Mouse (Mus musculus) hindbrain, embryonic 14.5 days (tissue): Measurements from ENCODE around the gene Plk5. TPM values are rescaled to one million over a fixed set of nuclear protein-coding genes. Genes with fewer than 3 reads are reported as not detected.

Experiments used
- ATAC-seq: fragments of 200-750 bp; cut with Nextera tagmentation; 2 replicates; pipeline ENCODE4 v1.8.0; 2017; ENCODE audit warnings: moderate number of reproducible peaks, mild to moderate bottlenecking, moderate TSS enrichment, moderate library complexity; ENCODE audit not compliant: low FRiP score
- DNase-seq: peaks from one replicate; pipeline ENCODE4 v3.0.0-alpha.2; 2015; ENCODE audit warnings: low spot score
- H3K27ac ChIP-seq: fragments of 300-500 bp; sonication (generic); 2 replicates; pipeline ENCODE4 v1.5.1; 2014; ENCODE audit warnings: mild to moderate bottlenecking, moderate library complexity
- H3K27me3 ChIP-seq: fragments of 300-500 bp; sonication (generic); 2 replicates; pipeline ENCODE4 v1.6.1; 2014; ENCODE audit warnings: mild to moderate bottlenecking, low read length, mixed read lengths; ENCODE audit not compliant: control insufficient read depth, insufficient read depth
- H3K36me3 ChIP-seq: fragments of 300-500 bp; sonication (generic); replicated peaks from 2 replicates; pipeline ENCODE4 v1.6.1; 2014; ENCODE audit not compliant: control insufficient read depth, insufficient read depth
- H3K4me1 ChIP-seq: fragments of 300-500 bp; sonication (generic); replicated peaks from 2 replicates; pipeline ENCODE4 v1.6.1; 2014; ENCODE audit warnings: antibody characterized with exemption, low read length, mixed read lengths; ENCODE audit not compliant: control insufficient read depth, insufficient read depth
- H3K4me2 ChIP-seq: fragments of 300-500 bp; sonication (generic); replicated peaks from 2 replicates; pipeline ENCODE4 v1.6.1; 2014; ENCODE audit warnings: mild to moderate bottlenecking, moderate library complexity
- H3K4me3 ChIP-seq: fragments of 300-500 bp; sonication (generic); replicated peaks from 2 replicates; pipeline ENCODE4 v1.5.1; 2014; ENCODE audit warnings: mild to moderate bottlenecking, low read length
- H3K9ac ChIP-seq: fragments of 300-500 bp; sonication (generic); 2 replicates; pipeline ENCODE4 v1.6.1; 2014
- H3K9me3 ChIP-seq: fragments of 300-500 bp; sonication (generic); 2 replicates; pipeline ENCODE4 v1.6.1; 2016; ENCODE audit warnings: low read length; ENCODE audit not compliant: control insufficient read depth
- WGBS: fragments of 180-500 bp; shearing (Covaris S2); extraction: QIAGEN DNeasy Blood & Tissue Kit; methylation state at CpG from one replicate; pipeline ENCODE4 v1.1.7; 2014; 5-methylcytosine and 5-hydroxymethylcytosine counted together
- polyA plus RNA-seq: library from polyadenylated mRNA; unstranded; fragments of >200 nt; fragmentation: Nextera tagmentation; extraction: Ambion mirVana; gene quantifications from 2 replicates; pipeline ENCODE4 v1.2.1, GENCODE M21; 2014

Plk5 gene
- polyA plus RNA-seq, 1 experiment from 2014 or later = 3.6 TPM

DNA sequence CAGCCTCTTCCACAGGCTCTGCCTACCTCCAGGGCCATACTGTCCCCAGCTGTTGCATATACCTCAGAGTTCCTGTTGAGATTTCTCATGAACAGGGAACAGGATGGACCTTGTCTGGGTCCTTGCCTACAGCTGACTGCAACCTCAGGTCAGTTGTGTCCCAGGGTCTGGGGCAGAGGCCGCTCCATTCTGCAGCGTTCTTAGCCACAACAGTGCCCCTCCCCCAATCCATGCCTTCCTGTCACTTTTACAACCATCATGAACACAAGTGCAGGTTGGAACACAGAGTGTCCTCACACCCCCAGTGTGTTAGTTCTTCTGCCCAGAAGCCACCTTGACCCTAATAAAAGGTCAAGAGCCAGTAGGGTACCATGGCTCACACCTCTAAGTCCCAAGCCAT, 32.5 kb downstream of the Plk5 start:
- H3K36me3 ChIP-seq = peaks cover 47% of the 10 kb centered on the region
- DNase-seq = no peak

DNA sequence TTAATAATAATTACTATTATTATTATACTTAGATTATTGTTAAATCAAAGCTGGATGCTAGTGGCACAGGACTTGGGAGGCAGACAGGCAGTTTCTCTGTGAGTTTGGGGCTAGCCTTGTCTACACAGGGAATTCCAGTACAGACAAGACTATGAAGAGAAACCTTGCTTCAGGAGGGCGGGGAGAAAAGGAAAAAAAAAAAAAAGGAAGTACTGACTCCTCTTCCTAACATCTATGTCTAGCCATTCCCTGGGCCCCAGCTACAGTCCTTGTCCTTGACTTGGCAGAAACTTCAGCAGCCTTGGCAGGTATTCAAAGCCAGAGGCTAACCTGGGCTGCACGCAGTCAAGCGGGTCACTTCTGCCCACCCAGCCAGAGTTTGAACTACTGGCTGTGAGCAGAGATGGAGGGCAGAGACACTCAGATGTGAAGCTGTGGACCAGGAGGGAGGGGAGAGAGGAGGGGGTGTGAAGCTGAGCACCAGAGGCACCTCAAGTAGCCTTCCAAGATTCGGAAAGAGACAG, 33.0 kb downstream of the Plk5 start:
- WGBS = 86% methylated on average over 4 of the region's 4 CpGs
- Histone ChIP-seq H3K4me3 (no peak overlapping the region), H3K9me3 (no peaks in the 10 kb centered on the region), H3K4me1 (peaks cover 15% of the 10 kb centered on the region), H3K27me3 (no peaks in the 10 kb centered on the region), H3K27ac (no peak overlapping the region), H3K9ac (no peak overlapping the region), H3K36me3 (peaks cover 47% of the 10 kb centered on the region), H3K4me2 (no peak overlapping the region)
- ATAC-seq (no peak), DNase-seq (no peak)

More for the DNA sequence above, 32.5 kb downstream of the Plk5 start:
- H3K9me3 ChIP-seq = no peaks in the 10 kb centered on the region
- no peak overlapping the region for H3K27ac ChIP-seq
- H3K4me2 ChIP-seq = no peak overlapping the region
- no peaks in the 10 kb centered on the region for H3K27me3 ChIP-seq
- no peak for ATAC-seq
- H3K9ac ChIP-seq = no peak overlapping the region
- no peak overlapping the region for H3K4me3 ChIP-seq
- 33% methylated on average over 2 of the region's 2 CpGs for WGBS
- peaks cover 20% of the 10 kb centered on the region for H3K4me1 ChIP-seq

DNA sequence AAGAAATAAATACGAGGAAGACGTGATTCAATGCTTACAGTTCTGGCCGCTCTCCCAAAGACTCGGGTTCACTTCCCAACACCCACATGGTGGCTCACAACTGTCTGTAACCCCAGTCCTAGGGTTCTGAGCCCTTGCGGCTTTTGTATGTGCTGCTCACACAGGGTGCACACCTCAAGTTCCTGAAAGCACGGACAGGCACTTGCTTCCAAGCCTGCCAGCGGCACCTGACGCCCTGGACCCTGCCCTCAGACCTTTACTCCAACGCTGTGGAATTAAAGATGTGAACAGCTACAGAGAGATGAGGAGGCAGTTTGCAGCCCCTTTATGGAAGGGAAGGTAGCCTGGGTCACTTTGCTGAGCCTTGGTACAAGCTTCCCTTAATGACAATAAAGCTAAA, 34.4 kb downstream of the Plk5 start:
- DNase-seq = no peak
- Histone ChIP-seq H3K27me3 (no peaks in the 10 kb centered on the region), H3K9me3 (no peaks in the 10 kb centered on the region), H3K36me3 (peaks cover 53% of the 10 kb centered on the region), H3K4me3 (no peak overlapping the region), H3K27ac (no peak overlapping the region), H3K4me1 (peaks cover 7% of the 10 kb centered on the region; the same call in 1 of the 2 replicates), H3K9ac (no peak overlapping the region), H3K4me2 (no peak overlapping the region)
- ATAC-seq = no peak
- WGBS = 90% methylated on average over 9 of the region's 9 CpGs

DNA sequence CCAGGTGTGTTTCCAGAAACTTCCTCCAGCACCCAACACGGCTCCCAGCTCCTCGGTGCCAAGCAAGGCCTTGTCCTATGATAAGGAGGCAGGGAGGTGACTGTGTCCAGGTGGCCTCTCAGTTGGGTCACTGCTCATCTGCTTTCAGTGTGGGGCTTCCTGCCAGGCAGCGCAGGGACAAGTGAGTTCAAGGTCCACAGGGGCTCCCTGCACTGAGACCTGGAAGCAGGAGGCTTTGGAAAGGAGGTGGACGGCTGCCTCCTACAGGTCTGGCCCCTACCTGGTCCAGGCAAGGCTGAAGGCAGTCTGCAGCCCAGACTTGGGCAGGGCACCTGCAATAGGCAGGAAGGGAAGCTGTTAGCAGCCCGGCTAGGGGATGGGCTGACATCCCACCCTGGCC, 36.4 kb downstream of the Plk5 start:
- H3K36me3 ChIP-seq = peaks cover 62% of the 10 kb centered on the region

DNA sequence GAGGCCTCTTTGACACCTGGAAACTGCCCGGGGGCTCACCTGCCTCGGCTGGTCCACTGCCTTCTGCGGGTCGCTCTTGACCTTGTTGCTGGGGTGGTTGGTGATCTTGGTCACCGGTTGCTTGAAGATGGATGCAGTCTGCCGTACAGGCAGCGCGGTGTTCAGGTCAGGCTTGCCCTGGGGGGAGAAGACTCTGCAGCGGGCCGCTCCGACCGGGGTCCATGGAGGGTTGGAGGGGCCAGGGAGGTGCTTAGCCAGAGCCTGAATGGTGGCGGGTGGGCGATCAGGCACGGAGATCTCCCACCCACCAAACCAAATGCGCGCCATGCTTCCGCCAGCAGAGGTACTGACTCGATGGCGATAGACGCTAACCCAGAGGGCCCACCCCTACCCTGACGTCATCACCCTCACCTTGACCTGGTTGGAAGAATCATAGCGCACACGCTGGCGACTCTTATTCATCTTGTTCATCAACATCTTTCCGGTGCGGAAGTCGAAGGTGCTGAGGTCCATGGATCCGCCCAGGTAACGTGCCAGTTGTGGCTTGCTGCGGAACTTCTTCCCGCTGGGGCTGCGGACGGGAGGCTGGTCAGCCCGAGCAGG, 38.9 kb downstream of the Plk5 start:
- Histone ChIP-seq H3K4me3 (no peak overlapping the region), H3K36me3 (peaks cover 62% of the 10 kb centered on the region), H3K27ac (no peak overlapping the region), H3K4me1 (peaks cover 17% of the 10 kb centered on the region), H3K9me3 (no peaks in the 10 kb centered on the region), H3K27me3 (no peaks in the 10 kb centered on the region), H3K4me2 (no peak overlapping the region), H3K9ac (no peak overlapping the region)
- DNase-seq = no peak
- ATAC-seq = no peak
- WGBS = 96% methylated on average over 35 of the region's 35 CpGs

More for the DNA sequence above, 36.4 kb downstream of the Plk5 start:
- H3K4me3 ChIP-seq = no peak overlapping the region
- H3K27me3 ChIP-seq = no peaks in the 10 kb centered on the region
- no peak for DNase-seq
- no peaks in the 10 kb centered on the region for H3K9me3 ChIP-seq
- H3K4me2 ChIP-seq = no peak overlapping the region
- no peak overlapping the region for H3K9ac ChIP-seq
- peaks cover 17% of the 10 kb centered on the region for H3K4me1 ChIP-seq
- 96% methylated on average over 5 of the region's 5 CpGs for WGBS
- ATAC-seq = no peak
- no peak overlapping the region for H3K27ac ChIP-seq

DNA sequence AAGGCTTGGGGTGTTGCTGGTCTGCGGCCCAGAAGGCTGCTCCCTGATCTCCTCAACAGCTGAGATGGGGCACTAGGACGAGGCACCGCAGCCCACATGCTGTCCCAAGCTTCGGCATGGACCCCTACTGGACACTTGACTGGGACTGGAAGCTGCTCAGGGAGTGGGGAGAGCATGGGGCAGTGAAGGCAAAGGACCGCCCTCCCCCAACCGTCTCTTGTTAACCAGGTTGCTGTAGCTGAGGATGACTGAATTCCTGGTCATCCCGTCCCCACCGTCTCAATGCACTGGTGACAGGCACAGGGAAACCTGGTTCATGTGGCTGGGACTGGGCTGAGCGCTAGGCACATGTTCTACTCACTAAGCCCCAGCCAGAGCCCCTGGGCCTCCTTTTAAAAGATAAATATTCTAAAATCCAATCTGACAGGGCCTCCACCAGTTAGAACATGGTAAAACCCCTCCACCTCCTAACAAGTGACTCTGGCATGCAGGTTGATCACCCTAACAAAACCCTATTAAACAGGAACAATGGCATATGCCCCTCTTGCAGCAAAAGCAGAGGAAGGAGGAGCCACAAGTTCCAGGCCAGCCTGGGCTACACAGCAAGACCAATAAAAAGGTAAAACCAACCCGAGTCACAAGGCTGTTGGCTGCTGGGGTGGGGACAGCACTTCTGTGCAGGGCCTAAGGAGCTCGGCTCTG, 40.7 kb downstream of the Plk5 start:
- Histone ChIP-seq H3K9me3 (no peaks in the 10 kb centered on the region), H3K27ac (no peak overlapping the region), H3K27me3 (no peaks in the 10 kb centered on the region), H3K4me1 (peaks cover 24% of the 10 kb centered on the region), H3K4me3 (peak overlapping the region; percentile 80), H3K9ac (peak overlapping the region; percentile 91), H3K4me2 (peak overlapping the region; percentile 63), H3K36me3 (peaks cover 58% of the 10 kb centered on the region)
- ATAC-seq = no peak
- 89% methylated on average over 11 of the region's 11 CpGs for WGBS
- DNase-seq = no peak

DNA sequence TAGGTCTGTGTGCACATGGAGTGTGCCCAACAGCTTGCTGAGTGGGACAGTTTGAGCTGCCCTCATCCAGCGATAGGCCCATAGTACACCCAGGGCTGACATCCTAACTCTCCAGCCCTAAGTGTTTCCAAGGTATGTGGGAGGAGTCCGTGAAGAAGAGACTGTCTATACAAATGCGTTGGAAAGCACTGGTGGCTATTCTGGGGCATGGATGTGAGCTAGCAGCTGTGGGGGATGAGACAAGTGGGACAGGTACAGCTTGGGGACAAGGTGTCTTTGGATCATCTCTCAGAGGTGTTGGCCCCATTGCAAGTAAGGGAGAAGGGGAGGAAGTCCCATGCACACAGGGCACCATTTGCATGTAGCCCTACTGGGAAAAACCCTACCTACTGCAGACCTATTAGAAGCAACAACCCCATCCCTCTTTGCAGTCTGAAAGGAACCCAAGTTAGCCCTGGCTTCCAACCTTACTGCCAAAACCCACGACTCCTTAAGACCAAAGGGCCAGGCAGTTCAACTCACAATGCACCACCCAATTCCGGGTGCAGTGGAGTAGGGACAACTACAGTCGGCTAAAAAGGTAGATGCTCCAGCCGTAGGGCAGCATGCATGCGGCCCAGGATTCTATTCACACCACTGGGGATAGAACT, 41.4 kb downstream of the Plk5 start:
- 38% methylated on average over 8 of the region's 8 CpGs for WGBS
- Histone ChIP-seq H3K4me2 (peak overlapping the region; percentile 63), H3K4me1 (peaks cover 24% of the 10 kb centered on the region), H3K4me3 (peak overlapping the region; percentile 80), H3K36me3 (peaks cover 58% of the 10 kb centered on the region), H3K27me3 (no peaks in the 10 kb centered on the region), H3K27ac (peak overlapping the region; percentile 99), H3K9me3 (no peaks in the 10 kb centered on the region), H3K9ac (peak overlapping the region; percentile 91)
- DNase-seq (no peak), ATAC-seq (no peak)

DNA sequence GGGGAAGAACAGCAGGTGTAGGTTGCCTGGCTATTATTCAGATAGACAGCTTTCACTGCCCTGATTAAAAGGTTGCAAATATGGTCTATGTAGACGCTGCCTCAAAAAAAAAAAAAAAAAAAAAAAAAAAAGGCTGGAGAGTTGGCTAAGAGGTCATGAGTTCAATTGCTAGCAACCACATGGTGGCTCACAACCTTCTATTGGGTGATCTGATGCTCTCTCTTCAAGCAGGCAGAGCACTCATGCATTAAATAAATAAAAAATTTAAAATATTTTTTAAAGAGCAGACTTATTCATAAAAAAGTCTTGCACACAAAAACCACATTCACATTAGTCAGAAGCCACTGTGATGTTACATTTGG, 41.9 kb downstream of the Plk5 start:
- Histone ChIP-seq H3K4me3 (peak overlapping the region; percentile 80), H3K36me3 (peaks cover 58% of the 10 kb centered on the region), H3K9me3 (no peaks in the 10 kb centered on the region), H3K27ac (peak overlapping the region; percentile 99), H3K4me2 (peak overlapping the region; percentile 63), H3K27me3 (no peaks in the 10 kb centered on the region), H3K9ac (peak overlapping the region; percentile 91), H3K4me1 (peaks cover 24% of the 10 kb centered on the region)
- ATAC-seq = no peak
- 0% methylated on average over 1 of the region's 1 CpGs for WGBS
- no peak for DNase-seq

DNA sequence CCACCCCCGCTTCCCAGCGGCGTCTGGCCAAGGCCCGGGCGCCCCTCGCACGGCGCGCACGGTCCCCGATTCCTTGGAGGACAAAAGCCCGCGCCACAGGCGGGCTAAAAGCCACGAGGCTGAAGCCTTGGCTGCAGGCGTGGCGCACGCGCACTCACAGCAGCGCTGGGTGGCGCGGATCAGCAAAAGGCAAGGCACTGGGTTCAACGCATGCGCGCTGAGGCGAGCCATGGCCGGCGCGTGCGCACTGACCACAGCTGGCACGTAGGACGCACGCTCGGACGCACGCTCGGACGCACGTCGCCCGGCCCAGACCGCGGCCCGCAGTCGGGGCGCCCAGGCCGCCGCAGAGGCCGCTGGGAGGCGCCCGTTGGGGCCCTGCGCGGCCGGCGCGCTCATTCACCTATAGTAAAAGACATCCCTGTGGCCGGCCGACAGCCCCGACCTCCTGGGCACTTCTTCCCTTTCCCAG, 42.5 kb downstream of the Plk5 start:
- under 1% methylated on average over 58 of the region's 59 CpGs for WGBS
- ATAC-seq = peak; percentile 81
- H3K4me3 ChIP-seq = peak overlapping the region; percentile 80
- peak overlapping the region; percentile 91 for H3K9ac ChIP-seq
- H3K27me3 ChIP-seq = no peaks in the 10 kb centered on the region
- peak overlapping the region; percentile 99 for H3K27ac ChIP-seq
- no peaks in the 10 kb centered on the region for H3K9me3 ChIP-seq
- H3K4me1 ChIP-seq = peaks cover 24% of the 10 kb centered on the region
- peak; percentile 100 for DNase-seq
- peak overlapping the region; percentile 63 for H3K4me2 ChIP-seq
- peaks cover 58% of the 10 kb centered on the region for H3K36me3 ChIP-seq
